Mouse (Mus musculus) left cerebral cortex, adult 18-20 months (tissue): ENCODE data around the gene Mrpl49. TPM values are rescaled to one million over a fixed set of nuclear protein-coding genes. Genes with fewer than 3 reads are reported as not detected.

Source experiments
- DNase-seq, 2 experiments: peaks; one replicate each; pipeline ENCODE4 v3.0.0; 2021 to 2022; ENCODE audit warnings: low spot score in 2 of 2, mixed read lengths in 1 of 2
- total RNA-seq, 2 experiments: library from RNA; stranded (reverse); gene quantifications; 2 replicates each; pipeline ENCODE4 v1.2.3; 2021

The Mrpl49 gene
- total RNA-seq, 2 experiments from 2014 or later: 42.5 to 51.3 TPM

DNA sequence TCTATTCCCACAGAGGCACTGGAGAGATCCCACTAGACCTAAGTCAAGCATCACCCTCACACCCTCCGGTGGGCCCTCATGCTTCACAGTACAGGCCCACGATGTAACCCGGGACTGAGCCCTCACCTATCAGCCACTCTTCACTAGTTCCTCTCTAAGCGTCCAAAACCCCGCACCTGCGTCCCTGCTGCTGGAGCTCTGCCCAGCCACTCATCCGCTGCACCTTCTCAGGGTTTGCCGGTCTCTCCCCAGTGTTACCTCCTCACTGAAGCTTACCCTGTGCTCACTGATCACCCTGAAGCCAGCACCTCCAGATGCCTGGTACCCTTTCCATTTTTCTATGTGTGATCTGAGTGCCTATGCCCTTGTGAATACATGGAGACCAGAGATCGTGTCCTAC is 15.3 kb downstream of the Mrpl49 start:
- no peak for DNase-seq

DNA sequence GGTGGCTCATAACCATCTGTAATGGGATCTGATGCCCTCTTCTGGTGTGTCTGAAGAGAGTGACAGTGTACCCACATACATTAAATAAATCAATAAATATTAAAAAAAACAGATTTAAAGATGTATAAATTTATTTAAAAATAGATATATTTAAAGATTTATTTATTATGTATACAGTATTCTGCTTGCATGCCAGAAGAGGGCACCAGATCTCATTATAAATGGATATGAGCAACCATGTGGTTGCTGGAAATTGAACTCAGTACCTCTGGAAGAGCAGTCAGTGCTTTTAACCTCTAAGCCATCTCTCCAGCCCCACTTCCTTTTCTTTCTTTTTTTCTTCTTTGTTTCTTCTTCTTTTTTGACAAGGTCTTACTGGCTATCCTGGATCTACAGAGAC is 17.6 kb downstream of the Mrpl49 start:
- no peak for DNase-seq

DNA sequence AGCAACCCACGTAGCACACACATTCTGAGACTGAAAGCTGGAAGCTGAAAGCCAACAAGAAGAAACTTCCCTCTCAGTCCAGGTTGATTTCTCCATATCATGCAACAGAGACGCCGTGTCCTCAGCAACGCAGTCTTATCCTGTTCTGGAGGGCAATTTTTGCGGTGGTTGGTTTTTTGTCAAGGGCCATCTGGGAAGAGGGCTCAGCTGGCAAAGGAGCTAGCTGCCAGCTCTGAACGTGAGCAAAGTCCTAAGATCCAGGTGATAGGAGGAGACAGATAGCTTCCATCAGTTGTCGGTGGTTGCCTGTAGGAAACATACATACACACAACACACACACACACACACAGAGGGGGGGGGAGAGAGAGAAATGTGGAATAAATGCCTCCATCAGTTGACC is 19.3 kb downstream of the Mrpl49 start:
- DNase-seq: no peak

DNA sequence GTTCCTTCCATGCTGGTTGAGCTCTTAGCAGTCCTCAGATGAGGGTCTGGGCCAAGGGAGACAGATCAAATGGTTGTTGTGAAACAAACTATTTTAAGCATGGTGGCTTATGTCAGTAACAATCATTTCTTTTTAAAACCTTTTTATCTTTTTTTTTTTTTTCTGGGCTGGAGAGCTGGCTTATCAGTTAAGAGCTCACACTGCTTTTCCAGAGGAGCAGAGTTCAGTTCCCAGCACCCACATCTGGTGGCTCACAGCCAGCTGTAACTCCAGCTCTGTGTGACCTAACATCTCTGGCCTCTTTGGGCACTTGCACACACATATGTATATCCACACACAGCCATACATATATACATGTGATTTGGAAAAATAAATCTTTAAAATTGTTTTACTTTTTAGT is 19.9 kb downstream of the Mrpl49 start:
- no peak for DNase-seq

DNA sequence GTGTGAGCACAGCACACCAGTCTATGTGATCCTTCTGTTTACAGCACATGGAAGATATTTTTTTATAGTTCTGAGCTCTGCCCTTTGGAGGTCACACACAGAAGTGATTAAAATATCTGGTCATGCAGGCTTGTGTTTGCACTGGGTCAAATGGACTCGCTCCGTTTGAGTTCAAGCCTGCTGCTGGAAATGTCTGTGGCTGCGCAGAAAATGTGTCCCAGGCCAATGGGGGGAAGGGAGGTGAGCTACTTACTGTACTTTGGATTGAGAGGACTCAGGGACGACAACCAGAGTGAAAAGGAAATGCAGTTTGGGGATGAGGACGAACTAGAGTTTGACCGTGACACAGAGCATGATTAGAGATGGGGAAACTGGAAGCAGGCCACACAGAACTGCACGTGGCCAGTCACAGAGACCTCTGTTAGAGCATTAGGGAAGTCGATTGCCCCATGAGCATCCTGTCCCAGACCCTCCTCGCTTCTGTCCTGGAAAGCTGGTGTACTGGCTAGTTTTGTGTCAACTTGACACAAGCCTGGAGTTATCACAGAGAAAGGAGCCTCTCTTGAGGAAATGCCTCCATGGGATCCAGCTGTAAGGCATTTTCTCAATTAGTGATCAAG is 21.5 kb downstream of the Mrpl49 start:
- DNase-seq: no peak

DNA sequence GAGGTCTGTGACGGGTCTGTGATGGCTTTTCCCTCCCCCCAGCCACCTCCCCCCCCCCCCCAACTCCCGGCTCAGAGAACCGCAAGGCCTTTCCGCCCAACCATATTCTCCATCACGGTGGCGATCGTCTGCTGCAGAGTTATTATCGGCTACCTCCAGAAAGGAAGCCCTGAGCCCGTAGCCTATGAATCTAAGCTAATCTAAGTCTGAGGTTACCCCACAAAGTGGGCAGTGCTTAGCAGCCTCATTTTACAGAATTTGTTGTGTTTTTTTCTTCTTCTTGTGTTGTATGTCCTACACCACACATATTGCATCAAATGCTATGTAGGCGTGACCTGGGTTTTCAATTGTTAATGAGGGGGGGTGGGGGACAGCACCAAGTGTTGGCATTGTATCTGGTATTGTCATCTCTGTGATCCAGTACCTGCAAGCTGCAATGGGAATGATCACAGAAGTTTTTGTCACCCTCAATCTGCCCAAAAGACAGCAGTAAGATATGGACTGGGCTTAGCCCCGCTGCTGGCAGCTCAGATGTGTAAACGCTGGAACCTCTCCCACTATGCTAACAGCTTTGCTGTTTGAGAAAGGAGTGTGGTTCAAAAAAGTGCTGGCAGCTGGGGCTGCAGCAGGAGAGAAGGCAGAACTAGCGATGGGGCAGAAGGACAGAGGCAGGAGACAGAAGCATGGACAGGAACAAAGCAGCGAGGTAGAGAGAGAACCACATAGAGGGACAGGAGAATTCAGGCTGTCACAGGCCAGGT is 26.9 kb downstream of the Mrpl49 start:
- no peak for DNase-seq

DNA sequence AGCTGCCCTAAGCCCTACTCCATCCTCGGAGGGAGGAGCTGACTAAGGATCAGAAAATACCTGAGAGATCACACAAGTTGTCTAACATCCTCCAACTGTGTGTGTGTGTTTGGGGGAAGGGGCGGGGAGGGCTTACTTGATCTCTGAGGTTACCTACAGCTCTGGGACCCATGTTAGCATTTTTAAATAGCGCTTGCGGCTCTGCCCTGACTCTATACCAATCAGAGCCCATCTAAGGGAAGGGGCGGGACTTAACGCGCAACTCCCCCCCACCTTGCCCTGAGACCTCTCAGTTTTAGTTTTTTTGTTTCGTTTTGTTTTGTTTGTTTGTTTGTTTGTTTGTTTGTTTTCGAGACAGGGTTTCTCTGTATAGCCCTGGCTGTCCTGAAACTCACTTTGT is 28.2 kb downstream of the Mrpl49 start:
- DNase-seq: no peak

DNA sequence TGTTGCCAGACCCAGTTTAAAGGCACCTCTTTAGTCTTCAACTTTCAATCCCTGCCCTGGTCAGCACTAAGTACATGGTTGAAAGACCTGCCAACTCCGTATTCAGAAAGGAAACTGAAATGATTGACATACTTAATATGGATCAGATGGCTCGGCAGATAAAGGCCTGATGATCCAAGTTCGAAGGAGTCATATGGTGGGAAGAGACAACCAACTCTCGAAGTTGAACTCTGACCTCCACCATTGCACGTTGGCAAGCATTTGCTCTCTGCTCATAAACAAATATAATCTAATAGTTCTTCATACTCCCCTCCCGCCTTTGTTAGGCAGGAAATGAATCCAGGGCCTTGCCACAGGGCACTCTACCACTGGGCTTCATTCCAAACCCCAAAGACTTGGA is 28.6 kb downstream of the Mrpl49 start:
- no peak for DNase-seq

DNA sequence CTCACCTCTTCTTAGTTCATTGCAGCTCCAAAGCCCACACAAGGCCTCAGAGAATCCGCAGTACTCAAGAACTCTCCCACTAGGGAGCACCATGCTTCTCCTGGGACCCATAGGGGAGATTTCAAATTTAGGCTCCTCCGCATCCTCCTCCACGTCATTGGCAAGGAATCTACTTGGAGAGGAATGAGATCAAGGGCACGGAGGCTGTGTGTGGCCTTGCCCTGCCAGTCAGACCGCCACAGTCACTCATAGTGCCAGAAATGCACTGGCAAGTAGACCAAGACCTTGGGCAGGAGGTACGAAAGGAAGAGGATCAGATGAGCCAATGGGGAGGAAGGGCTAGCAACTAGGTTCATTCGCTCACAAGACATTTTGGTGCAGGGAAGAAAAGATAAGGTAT is 33.7 kb downstream of the Mrpl49 start:
- DNase-seq: no peak

DNA sequence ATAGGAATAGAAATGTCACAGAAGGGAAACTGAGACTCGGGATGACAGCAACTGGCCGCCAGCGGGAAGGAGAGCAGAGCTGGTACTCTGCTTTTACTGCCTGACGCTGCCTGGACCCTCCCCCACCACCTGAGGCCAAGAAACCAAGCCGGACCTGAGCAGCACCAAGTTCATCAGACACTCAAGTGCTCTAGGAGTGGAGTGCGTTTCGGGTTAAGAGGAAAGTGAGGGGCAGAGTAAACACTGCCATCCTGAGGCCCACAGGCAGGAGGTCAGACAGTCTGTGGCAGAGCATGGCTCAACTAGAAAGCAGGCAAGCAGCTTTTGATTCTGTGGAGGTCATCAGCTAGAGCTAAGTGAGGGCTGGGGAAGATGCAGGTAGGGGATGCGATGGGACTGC is 34.5 kb downstream of the Mrpl49 start:
- DNase-seq: no peak

DNA sequence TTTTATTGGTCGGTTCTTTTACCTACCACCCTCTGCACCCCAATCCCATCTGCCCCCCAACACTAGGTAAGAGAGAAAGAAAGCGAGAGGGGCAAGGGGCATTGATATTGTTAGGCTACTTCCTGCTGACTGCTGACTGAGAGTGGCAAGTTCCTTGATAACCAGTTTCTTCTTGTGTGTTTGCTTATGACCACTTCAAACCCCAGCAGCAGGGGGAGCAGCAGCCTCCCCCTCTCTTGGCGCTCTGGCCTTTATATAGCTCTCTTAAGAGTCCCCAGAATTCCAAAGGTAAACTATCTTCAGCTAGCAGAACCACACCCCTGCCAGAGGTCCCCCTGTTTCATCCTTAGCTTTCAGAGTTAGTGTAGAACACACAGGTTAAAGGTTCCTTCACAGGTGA is 37.3 kb downstream of the Mrpl49 start:
- no peak for DNase-seq

DNA sequence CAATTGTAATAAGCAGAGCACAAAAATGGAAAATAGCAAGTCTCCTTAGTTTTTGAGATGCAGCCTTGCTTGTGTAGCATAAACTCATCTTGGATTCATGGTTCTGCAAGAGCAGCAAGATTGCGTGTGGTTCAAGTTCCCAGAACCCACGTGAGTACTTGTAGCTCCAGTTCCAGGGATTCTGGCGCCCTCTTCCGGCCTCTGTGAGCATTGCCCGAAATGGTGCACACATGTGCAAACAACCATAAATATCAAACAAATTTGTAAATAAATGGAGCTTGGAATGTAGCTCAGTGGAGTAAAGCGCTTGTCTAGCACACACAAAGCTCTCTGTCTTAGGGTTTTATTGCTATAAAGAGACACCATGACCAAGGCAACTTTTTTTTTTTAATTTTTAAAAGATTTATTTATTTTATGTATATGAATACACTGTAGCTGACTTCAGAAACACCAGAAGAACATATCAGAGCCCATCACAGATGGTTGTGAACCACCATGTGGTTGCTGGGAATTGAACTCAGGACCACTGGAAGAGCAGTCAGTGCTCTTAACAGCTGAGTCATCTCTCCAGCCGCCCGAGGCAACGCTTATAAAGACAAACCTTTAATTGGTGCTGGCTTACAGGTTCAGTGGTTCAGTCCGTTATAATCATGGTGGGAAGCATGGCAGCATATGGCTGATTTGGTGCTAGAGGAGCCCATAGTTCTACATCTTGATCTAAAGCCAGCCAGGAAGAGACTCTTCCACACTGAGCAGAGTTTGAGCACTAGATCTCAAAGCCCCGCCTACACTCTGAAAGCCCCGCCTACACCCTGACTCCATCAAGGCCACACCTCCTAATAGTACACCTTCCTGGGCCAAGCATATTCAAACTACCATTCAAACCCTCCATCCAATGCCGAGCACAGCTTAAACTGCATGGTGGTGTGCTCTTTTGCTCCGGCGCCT is 39.2 kb downstream of the Mrpl49 start:
- peak; percentile 83 to 89 for DNase-seq

DNA sequence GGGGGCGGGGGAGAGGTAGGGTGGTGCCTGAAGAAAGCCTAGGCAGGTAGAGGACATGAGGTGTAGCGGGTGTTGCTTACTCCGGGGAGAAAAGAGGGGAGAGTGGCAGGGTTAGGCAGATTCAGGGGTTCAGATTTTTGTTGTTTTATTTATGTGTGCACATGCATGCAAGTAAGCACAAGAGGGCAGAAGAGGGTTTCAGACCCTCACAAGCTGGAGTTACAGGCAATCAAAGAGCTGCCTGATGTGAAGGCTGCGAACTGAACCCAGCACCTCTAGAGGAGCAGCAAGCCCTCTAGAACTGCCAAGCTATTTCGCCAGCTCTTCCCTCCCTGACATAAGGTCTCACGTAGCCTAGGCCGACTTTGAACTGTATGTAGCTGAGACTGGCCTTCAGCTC is 41.1 kb downstream of the Mrpl49 start:
- DNase-seq: no peak

DNA sequence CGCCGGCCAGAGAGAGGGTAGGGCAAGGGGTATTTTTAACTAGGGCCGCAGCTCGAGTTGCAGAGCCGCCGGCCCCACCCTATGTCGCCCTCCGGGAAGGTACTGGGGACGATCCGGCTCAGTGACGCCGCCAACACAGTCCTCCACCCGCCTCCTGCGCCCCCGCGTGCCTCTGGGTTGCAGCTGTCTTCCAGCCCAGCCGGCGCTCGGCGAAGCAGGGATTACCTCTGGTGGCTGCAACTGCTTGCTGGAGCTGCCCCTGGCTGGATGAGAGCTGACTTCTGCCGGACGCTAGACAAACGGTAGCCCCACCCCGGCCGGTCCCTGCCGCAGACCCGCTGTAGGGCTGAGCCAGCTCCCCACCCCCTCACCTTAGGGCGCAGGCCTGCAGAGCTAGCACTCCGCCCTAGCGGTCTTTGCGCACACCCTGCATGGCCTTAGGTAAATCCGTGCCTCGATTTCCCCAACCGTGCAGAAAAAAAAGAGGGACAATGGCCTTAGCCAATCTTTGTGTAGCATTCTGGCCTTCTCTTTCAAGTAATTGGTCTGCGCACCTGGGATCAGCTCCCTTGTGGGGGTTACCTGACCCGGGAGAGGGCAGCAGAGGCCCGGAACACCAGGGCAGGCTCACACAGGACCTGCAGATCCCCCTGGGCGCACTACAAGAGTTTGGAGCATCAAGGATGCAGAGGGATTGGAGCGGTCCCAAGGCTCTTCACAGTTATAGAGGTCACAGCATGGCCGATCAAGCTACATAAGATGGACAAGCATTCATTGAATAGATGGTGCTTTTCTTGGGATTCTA is 41.9 kb downstream of the Mrpl49 start, which contains the start of gene Capn1:
TSS of gene Capn1 (minus strand) at position 387 of the 805 bp plus-strand sequence.
- DNase-seq: peak; percentile 71 to 79

DNA sequence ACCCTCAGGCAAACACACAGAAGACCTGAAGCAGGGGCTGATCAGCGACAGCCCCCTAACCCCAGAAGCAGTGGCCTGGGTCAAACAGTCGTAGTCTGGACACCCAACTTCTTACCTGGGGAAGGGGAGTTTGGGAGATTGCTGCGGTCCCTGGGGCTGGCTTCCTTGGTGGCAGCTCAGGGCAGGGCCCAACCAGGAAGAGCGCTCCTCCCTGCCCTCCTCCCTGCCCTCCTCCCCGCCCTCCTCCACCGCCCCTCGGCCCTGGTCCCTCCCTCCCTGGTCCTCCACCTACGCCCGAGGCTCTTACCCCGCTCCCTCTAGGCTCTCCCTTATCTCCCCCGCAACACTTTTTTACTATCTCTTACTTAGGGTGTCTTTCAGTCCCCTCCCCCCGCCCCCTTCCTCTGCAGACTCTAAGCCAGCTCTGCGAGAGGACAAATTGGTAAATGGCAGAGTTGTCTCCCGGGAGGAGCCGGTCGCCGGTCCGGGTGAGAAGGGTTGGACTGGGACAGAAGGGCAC is 42.5 kb downstream of the Mrpl49 start:
- DNase-seq: peak in 1 of 2 experiments; percentile 17

DNA sequence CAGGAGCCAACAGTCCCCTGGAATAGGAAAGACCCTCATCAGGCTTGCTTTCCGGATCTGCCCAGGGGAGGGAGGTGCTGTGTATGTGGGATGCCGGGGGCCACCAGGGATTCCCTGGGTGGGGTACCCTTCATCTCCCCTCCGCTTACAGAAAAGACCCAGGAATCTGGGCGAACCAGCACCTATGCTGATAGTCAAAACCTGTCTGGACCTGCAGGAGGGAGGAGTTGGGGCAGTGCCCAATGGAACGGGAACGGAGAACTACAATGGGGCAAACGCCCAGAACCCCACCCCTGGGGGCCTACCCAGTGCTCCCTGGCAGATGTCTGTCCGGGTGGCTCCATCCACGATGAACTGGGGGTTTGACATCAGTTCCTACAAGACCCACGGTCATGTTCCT is 43.9 kb downstream of the Mrpl49 start:
- no peak for DNase-seq

DNA sequence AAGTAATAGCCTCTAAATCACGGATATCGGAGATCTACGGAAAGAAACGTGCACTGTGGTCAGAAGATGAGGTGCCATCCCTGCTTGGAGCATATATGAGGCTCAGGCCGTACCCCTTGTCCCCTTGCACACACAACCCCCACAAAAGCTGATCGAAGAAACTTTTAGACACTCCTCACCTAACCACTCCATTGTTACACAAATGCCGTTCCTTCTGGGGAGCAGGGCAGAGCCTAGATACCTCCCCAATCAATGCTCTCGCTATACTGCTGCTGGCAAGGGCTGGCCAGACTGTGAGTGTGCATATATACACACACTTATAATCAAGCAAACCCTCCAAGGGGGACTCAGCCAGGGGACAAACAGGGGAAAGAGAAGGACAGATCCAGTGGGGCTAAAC is 48.4 kb downstream of the Mrpl49 start:
- no peak for DNase-seq

DNA sequence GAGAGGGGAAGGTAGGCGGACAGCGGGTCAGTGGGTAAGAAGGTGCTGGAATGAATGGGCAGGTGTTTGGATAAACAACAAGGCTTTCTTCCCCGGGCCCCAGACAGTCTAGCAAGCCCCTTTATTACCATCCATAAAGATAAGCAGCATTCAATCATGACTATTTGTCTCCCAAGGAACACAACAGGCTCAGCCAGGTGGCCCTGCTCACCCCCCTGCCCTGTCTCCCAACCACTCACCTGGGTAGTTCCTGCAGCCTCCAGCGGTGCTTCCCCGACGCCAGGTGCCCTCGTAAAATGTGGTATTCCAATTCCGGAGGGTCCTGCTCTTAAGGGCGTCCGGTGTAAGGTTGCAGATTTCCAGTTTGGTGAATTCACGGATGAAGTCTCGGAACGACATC is 50.6 kb downstream of the Mrpl49 start:
- no peak for DNase-seq

DNA sequence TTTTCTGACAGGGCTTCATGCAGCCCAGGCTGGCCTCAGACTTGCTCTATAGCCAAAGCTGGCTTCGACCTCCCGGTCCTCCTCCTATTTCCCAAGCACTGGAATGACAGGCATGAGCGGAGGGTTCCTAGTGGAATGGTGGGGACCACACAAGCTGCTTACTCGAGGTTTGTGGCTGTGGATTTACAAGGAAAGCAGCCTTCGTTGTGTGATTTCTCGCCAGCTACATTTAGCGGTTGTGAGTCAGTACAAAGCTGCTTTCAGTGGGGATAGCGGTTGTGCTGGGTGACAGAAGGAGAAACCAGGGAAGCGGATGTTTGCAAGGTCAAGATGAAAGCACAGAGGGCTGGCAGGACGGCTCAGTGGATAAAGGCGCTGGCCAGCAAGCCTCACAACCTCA is 52.0 kb downstream of the Mrpl49 start:
- DNase-seq: no peak
